Mouse (Mus musculus): ENCODE measurements around the gene Wdr18. TPM values are rescaled to one million over a fixed set of nuclear protein-coding genes. Genes with fewer than 3 reads are reported as not detected.

The Wdr18 gene
- total and polyA plus RNA-seq, 3 experiments, result 54.2 to 92.1 (median 70.8) TPM

DNA sequence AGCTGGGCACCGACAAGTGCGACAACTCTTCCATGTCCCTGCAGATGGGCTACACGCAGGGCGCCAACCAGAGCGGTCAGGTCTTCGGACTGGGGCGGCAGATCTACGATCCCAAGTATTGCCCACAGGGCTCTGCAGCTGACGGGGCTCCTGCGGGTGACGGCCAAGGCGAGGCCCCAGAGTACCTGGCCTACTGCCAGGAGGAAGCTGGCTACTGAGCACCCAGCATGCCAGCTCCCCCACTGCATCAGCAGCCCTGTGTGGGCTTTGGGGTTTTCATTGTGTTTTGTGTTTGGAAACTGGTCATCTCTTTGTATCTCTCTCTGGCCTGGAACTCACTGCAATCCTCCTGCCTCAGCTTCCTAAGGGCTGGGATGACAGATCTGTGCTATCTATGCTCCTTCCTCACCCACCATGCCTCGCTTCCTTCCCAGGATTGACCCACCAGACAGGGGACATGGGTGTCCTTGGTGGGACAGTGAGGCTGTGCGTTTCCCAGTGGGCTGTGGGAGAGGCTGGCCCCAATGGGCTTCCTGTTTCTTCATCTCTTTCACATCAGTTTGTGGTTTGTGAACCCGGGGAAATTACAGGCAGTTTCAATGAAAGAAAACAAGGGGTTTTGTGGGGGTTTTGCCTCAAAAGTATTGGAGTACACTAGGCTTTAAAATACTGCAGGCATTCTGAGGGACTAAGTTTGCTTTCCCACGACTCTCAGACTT lies 34.6 kb downstream of the Wdr18 start:
- dilution Hi-C loops (cut with MboI; ENCODE audit: extremely low pct_ligation_motif_present, extremely low pct_unique_long_range_greater_than_20kb, low sequenced_read_pairs) (no loop called here), in situ Hi-C loops (cut with MboI; ENCODE audit: low pct_ligation_motif_present, low pct_unique_long_range_greater_than_20kb, low sequenced_read_pairs) (no loop called here)
- Histone ChIP-seq H3K79me2 (replicated peaks; ENCODE audit: control insufficient read depth, extremely low read depth, insufficient read depth, poor library complexity, severe bottlenecking) (no peaks in the 10 kb centered on the region), H3K9ac (ENCODE audit: insufficient read depth, low read depth) (no peak overlapping the region), H3K27me3 (replicated peaks) (no peaks in the 10 kb centered on the region), H3K36me3 (replicated peaks in 1 of 2; ENCODE audit: control insufficient read depth in 1 of 2, insufficient read depth in 1 of 2, low read length in 1 of 2) (peaks cover 21 to 63% of the 10 kb centered on the region in 2 experiments), H3K27ac (ENCODE audit: insufficient read depth, low read depth) (no peak overlapping the region), H3K9me3 (replicated peaks; ENCODE audit: low read length) (peaks cover 14% of the 10 kb centered on the region), H3K4me2 (ENCODE audit: insufficient read depth, low read depth, poor library complexity, severe bottlenecking) (no peak overlapping the region), H3K4me3 (replicated peaks in 1 of 3; ENCODE audit: low read depth in 2 of 3, low read length in 2 of 3, poor library complexity in 1 of 3) (no peak overlapping the region), H3K4me1 (ENCODE audit: control insufficient read depth in 1 of 2, insufficient read depth in 2 of 2) (peaks cover 0 to 27% of the 10 kb centered on the region in 2 experiments; a peak in 2 of 4 replicates)
- TF ChIP-seq MYC (IDR thresholded peaks at IDR 0.05; ENCODE audit: low read depth, low read length) (no peak), RCOR1 (conservative IDR thresholded peaks at IDR 0.05; ENCODE audit: low read depth, low read length) (no peak), ZMIZ1 (IDR thresholded peaks at IDR 0.05; ENCODE audit: low read depth, low read length) (no peak), GABPA (IDR thresholded peaks at IDR 0.05; ENCODE audit: insufficient replicate concordance, low read depth, low read length) (no peak), MAFK (IDR thresholded peaks at IDR 0.05; ENCODE audit: insufficient replicate concordance, low read length) (no peak), USF2 (conservative IDR thresholded peaks at IDR 0.05; ENCODE audit: low read depth, low read length) (no peak), ZC3H11A (IDR thresholded peaks at IDR 0.05; ENCODE audit: low read depth, low read length) (no peak), RAD21 (IDR thresholded peaks at IDR 0.05; ENCODE audit: low read depth, low read length) (no peak), USF1 (IDR thresholded peaks at IDR 0.05; ENCODE audit: low read depth, low read length) (no peak), JUN (IDR thresholded peaks at IDR 0.05; ENCODE audit: insufficient read depth, low read depth, low read length) (no peak), MXI1 (IDR thresholded peaks at IDR 0.05; ENCODE audit: low read depth, low read length) (no peak), ETS1 (conservative IDR thresholded peaks at IDR 0.05; ENCODE audit: low read depth, low read length) (no peak), ZKSCAN1 (IDR thresholded peaks at IDR 0.05; ENCODE audit: borderline replicate concordance, low read depth, low read length) (no peak), MEF2A (IDR thresholded peaks at IDR 0.05; ENCODE audit: borderline replicate concordance, low read depth, low read length) (no peak), SIN3A (IDR thresholded peaks at IDR 0.05; ENCODE audit: low read length) (no peak)
- no peak for DNase-seq (ENCODE audit: extremely low read depth)

DNA sequence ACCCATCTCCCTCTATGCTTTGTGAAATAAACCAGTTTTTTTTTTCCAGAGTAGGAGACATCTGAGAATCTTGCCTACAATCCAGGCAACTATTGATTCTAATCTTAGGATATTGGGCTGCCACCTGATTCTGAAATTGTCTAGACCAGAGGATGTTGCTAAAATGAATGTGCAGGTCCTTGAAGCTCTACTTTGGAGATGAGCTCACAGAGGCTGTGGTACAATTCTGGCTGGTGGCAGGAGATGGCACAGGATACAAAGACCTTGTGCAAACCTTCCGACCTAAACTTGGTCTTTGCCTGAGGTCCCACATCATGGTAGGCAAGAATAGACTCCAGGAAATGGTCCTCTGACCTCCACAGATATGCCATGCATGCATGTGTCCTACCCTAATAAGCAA lies 35.7 kb downstream of the Wdr18 start:
- peaks cover 0 to 22% of the 10 kb centered on the region in 2 experiments; a peak in 2 of 4 replicates for H3K4me1 ChIP-seq (ENCODE audit: control insufficient read depth in 1 of 2, insufficient read depth in 2 of 2)
- TF ChIP-seq MXI1 (IDR thresholded peaks at IDR 0.05; ENCODE audit: low read depth, low read length), result no peak
- no peak for TF ChIP-seq ZC3H11A (IDR thresholded peaks at IDR 0.05; ENCODE audit: low read depth, low read length)
- TF ChIP-seq SIN3A (IDR thresholded peaks at IDR 0.05; ENCODE audit: low read length), result no peak
- TF ChIP-seq JUN (IDR thresholded peaks at IDR 0.05; ENCODE audit: insufficient read depth, low read depth, low read length), result no peak
- no peak for TF ChIP-seq RCOR1 (conservative IDR thresholded peaks at IDR 0.05; ENCODE audit: low read depth, low read length)
- TF ChIP-seq SMC3 (IDR thresholded peaks at IDR 0.05; ENCODE audit: low read depth, low read length), result no peak
- no peak for TF ChIP-seq HCFC1 (IDR thresholded peaks at IDR 0.05; ENCODE audit: low read depth, low read length)
- TF ChIP-seq ELF1 (IDR thresholded peaks at IDR 0.05; ENCODE audit: low read depth, low read length), result no peak
- TF ChIP-seq E2F4 (IDR thresholded peaks at IDR 0.05; ENCODE audit: insufficient replicate concordance, low read depth, low read length), result no peak
- no peak for TF ChIP-seq CTCF (conservative IDR thresholded peaks at IDR 0.05 in 1 of 2, IDR thresholded peaks at IDR 0.05 in 1 of 2; ENCODE audit: low read depth in 2 of 2, low read length in 2 of 2)
- TF ChIP-seq MAFK (IDR thresholded peaks at IDR 0.05; ENCODE audit: insufficient replicate concordance, low read length), result no peak
- TF ChIP-seq POLR2A (IDR thresholded peaks at IDR 0.05; ENCODE audit: low read depth, low read length), result no peak
- no peak for TF ChIP-seq CHD2 (IDR thresholded peaks at IDR 0.05; ENCODE audit: low read length)
- TF ChIP-seq IRF4 (IDR thresholded peaks at IDR 0.05; ENCODE audit: low read depth, low read length), result no peak
- no peak for TF ChIP-seq PAX5 (IDR thresholded peaks at IDR 0.05; ENCODE audit: low read length)
- no peak for TF ChIP-seq UBTF (IDR thresholded peaks at IDR 0.05; ENCODE audit: low read depth, low read length)
- no peak for TF ChIP-seq MEF2A (IDR thresholded peaks at IDR 0.05; ENCODE audit: borderline replicate concordance, low read depth, low read length)
- TF ChIP-seq POLR2AphosphoS2 (IDR thresholded peaks at IDR 0.05; ENCODE audit: low read depth, low read length), result no peak
- no peak for TF ChIP-seq NELFE (IDR thresholded peaks at IDR 0.05; ENCODE audit: low read depth, low read length)
- H3K4me2 ChIP-seq (ENCODE audit: insufficient read depth, low read depth, poor library complexity, severe bottlenecking), result no peak overlapping the region
- peaks cover 21 to 67% of the 10 kb centered on the region in 2 experiments for H3K36me3 ChIP-seq (replicated peaks in 1 of 2; ENCODE audit: control insufficient read depth in 1 of 2, insufficient read depth in 1 of 2, low read length in 1 of 2)
- dilution Hi-C loops (cut with MboI; ENCODE audit: extremely low pct_ligation_motif_present, extremely low pct_unique_long_range_greater_than_20kb, low sequenced_read_pairs) (no loop called here), in situ Hi-C loops (cut with MboI; ENCODE audit: low pct_ligation_motif_present, low pct_unique_long_range_greater_than_20kb, low sequenced_read_pairs) (no loop called here)
- H3K9ac ChIP-seq (ENCODE audit: insufficient read depth, low read depth), result no peak overlapping the region
- peak overlapping the region in 1 of 3 experiments; percentile 77 for H3K4me3 ChIP-seq (replicated peaks in 1 of 3; ENCODE audit: low read depth in 2 of 3, low read length in 2 of 3, poor library complexity in 1 of 3)
- H3K79me2 ChIP-seq (replicated peaks; ENCODE audit: control insufficient read depth, extremely low read depth, insufficient read depth, poor library complexity, severe bottlenecking), result no peaks in the 10 kb centered on the region
- no peak for DNase-seq (ENCODE audit: extremely low read depth)
- peaks cover 14% of the 10 kb centered on the region for H3K9me3 ChIP-seq (replicated peaks; ENCODE audit: low read length)
- H3K27me3 ChIP-seq (replicated peaks), result no peaks in the 10 kb centered on the region
- H3K27ac ChIP-seq (ENCODE audit: insufficient read depth, low read depth), result no peak overlapping the region
